Mouse (Mus musculus) midbrain, embryonic 16.5 days (tissue): ENCODE measurements around the gene Olig3. TPM values are rescaled to one million over a fixed set of nuclear protein-coding genes. Genes with fewer than 3 reads are reported as not detected.

Experiments
- ATAC-seq: fragments of 200-750 bp; cut with Nextera tagmentation; 2 replicates; pipeline ENCODE4 v1.8.0; 2017; ENCODE audit warnings: moderate TSS enrichment
- H3K27ac ChIP-seq: fragments of 300-500 bp; sonication (generic); 2 replicates; pipeline ENCODE4 v1.5.1; 2014; ENCODE audit warnings: mild to moderate bottlenecking, low read length, mixed read lengths
- H3K27me3 ChIP-seq: fragments of 300-500 bp; sonication (generic); 2 replicates; pipeline ENCODE4 v1.6.1; 2014; ENCODE audit warnings: low read depth, low read length, mixed read lengths; ENCODE audit not compliant: control insufficient read depth, insufficient read depth
- H3K36me3 ChIP-seq: fragments of 300-500 bp; sonication (generic); 2 replicates; pipeline ENCODE4 v1.6.1; 2014; ENCODE audit warnings: mild to moderate bottlenecking, low read length, moderate library complexity, mixed read lengths; ENCODE audit not compliant: control insufficient read depth, insufficient read depth
- H3K4me1 ChIP-seq: fragments of 300-500 bp; sonication (generic); 2 replicates; pipeline ENCODE4 v1.6.1; 2014; ENCODE audit warnings: mild to moderate bottlenecking, low read length, mixed read lengths; ENCODE audit not compliant: control insufficient read depth, insufficient read depth
- H3K4me2 ChIP-seq: fragments of 300-500 bp; sonication (generic); 2 replicates; pipeline ENCODE4 v1.6.1; 2014; ENCODE audit warnings: mild to moderate bottlenecking, low read length, mixed read lengths
- H3K4me3 ChIP-seq: fragments of 300-500 bp; sonication (generic); 2 replicates; pipeline ENCODE4 v1.5.1; 2014; ENCODE audit warnings: low read depth, mild to moderate bottlenecking, low read length, moderate library complexity, mixed read lengths
- H3K9ac ChIP-seq: fragments of 300-500 bp; sonication (generic); 2 replicates; pipeline ENCODE4 v1.6.1; 2014; ENCODE audit warnings: low read depth, low read length, mixed read lengths
- H3K9me3 ChIP-seq: fragments of 300-500 bp; sonication (generic); replicated peaks from 2 replicates; pipeline ENCODE4 v1.6.1; 2014; ENCODE audit warnings: mild to moderate bottlenecking, low read length, mixed read lengths; ENCODE audit not compliant: control insufficient read depth, poor library complexity, severe bottlenecking
- WGBS: fragments of 180-500 bp; shearing (Covaris S2); extraction: QIAGEN DNeasy Blood & Tissue Kit; methylation state at CpG from one replicate; pipeline ENCODE4 v1.1.7; 2014; 5-methylcytosine and 5-hydroxymethylcytosine counted together
- polyA plus RNA-seq: library from polyadenylated mRNA; unstranded; fragments of >200 nt; fragmentation: Nextera tagmentation; extraction: Ambion mirVana; gene quantifications from 2 replicates; pipeline ENCODE4 v1.2.1, GENCODE M21; 2015

The Olig3 gene
- polyA plus RNA-seq, 1 experiment from 2014 or later = 1.3 TPM

DNA sequence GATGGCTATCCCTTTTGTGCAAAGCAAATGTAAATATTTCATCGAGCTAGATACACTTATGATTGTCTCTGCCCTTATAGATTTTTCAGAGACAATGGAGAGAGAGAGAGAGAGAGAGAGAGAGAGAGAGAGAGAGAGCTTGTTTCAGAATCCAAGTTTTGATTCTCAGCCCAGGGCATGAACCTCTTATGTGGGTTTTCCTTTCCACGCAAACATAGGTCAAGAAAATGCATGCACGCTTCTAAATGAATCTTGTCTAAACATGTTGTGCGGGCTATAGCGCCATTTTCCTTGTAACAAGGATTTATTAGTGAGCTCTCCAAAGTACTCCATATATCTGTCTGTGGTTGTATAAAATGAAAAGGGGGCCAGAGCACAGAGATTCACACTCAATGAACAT lies 1.5 kb downstream of the Olig3 start:
- Histone ChIP-seq H3K4me2 (no peak overlapping the region), H3K9me3 (no peaks in the 10 kb centered on the region), H3K36me3 (no peaks in the 10 kb centered on the region), H3K4me1 (peaks cover 12% of the 10 kb centered on the region; the same call in 1 of the 2 replicates), H3K9ac (no peak overlapping the region), H3K27me3 (peaks cover 76% of the 10 kb centered on the region), H3K4me3 (no peak overlapping the region; the same call in 1 of the 2 replicates), H3K27ac (no peak overlapping the region)
- WGBS = 16% methylated on average over 5 of the region's 5 CpGs
- ATAC-seq = no peak

DNA sequence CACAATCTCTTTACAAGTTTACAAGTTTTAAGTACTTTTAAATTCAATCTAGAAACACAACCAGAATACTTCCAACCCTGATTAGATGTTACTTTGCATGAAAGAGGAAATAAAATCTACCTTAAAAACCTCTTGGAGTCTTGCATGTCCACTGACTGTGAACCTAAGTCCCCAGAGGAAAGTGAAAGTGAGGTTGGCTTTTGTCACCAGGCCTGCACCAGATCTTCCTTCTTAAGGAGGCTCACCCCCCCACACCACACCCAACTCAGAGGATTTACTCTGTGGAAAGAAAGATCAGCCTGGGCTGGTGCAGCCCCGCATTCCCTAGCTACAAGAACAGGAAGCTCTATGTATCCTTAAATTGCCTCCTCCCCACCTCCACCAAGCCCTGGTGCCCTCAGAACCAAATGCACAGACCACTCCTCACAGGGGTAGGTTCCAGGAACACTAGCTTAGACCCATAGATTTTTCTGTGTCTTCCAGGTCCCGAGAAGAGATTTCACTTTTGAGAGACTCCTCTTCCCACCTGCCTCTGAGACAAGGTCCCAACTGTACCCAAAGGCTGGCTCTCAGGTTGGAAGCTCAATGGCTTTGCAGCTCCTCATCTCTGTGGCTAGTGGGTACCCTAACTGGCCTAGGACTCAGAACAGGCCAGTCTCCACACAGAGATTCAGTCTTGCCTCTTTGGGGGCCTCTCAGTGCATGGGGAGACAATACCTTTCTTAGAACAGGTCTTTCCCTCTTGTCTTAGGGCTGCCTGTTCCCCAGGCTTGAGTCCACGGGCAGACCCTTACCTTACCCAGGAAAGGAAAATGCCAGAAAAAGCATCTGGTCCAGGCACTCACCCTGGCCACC lies 4.3 kb downstream of the Olig3 start:
- no peak for ATAC-seq
- Histone ChIP-seq H3K9ac (no peak overlapping the region), H3K4me3 (no peak overlapping the region), H3K4me1 (peaks cover 14% of the 10 kb centered on the region; the same call in 1 of the 2 replicates), H3K4me2 (no peak overlapping the region), H3K27ac (no peak overlapping the region), H3K9me3 (no peaks in the 10 kb centered on the region), H3K36me3 (no peaks in the 10 kb centered on the region), H3K27me3 (peaks cover 64% of the 10 kb centered on the region)
- 10% methylated on average over 3 of the region's 3 CpGs for WGBS

DNA sequence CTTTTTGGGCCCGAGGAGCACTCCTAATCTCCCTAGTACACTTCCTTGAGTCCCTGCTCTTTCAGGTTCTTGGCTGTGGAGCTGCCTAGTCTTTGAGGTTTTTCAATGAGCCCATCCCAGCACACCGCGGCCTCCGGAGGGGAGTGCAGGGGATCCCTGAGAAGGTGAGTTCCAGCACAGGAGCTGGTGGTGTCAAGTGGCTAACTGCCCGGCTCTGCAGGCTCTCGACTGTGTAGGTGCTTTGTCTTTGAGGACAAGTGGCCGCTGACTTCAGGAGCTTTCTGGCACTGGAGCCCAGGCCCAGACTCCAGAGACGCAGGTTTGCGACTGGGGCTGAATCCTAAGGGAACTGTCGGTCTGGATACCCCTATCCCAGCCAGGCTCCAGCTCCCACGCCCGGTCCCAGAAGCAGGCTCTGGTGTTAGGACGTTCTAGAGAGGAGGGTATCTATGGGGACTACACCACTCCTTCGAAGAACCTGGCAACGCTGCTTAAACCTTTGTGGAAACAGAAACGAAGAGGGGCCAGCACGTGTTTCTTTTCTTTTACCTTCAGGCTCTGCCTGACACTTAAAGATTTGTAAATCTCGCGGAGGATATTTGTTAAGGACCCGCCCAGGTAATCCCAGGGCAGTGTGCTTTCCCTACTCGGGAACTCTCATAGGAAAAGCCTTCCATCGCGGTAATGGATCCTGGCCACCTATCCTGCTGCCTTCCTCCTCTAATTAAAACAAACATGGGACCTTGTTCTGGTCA lies 5.4 kb downstream of the Olig3 start:
- Histone ChIP-seq H3K4me2 (no peak overlapping the region), H3K9me3 (no peaks in the 10 kb centered on the region), H3K4me1 (peaks cover 11% of the 10 kb centered on the region; the same call in 1 of the 2 replicates), H3K9ac (no peak overlapping the region), H3K27me3 (peaks cover 58% of the 10 kb centered on the region), H3K36me3 (no peaks in the 10 kb centered on the region), H3K4me3 (no peak overlapping the region), H3K27ac (no peak overlapping the region)
- WGBS = 4% methylated on average over 23 of the region's 23 CpGs
- no peak for ATAC-seq

DNA sequence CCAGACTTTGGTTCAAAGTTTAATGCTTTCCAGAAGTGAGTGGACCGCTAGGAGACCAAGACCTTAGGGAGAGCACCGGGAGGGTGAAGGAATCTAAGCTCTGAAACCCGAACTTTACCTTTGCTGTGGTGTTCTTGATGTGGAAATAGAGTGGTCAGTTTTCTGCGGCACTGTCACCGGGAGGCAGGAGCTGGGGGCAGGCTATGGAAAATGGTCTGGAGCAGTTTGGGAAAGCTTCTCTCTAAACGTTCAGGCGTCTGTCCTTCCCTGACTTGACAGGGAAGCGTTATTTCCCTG lies 5.9 kb downstream of the Olig3 start:
- no peak overlapping the region for H3K27ac ChIP-seq
- WGBS = 2% methylated on average over 8 of the region's 8 CpGs
- H3K4me1 ChIP-seq = peaks cover 6% of the 10 kb centered on the region; the same call in 1 of the 2 replicates
- H3K4me2 ChIP-seq = no peak overlapping the region
- no peaks in the 10 kb centered on the region for H3K9me3 ChIP-seq
- ATAC-seq = no peak
- no peak overlapping the region for H3K9ac ChIP-seq
- no peak overlapping the region for H3K4me3 ChIP-seq
- H3K27me3 ChIP-seq = peaks cover 55% of the 10 kb centered on the region
- H3K36me3 ChIP-seq = no peaks in the 10 kb centered on the region

DNA sequence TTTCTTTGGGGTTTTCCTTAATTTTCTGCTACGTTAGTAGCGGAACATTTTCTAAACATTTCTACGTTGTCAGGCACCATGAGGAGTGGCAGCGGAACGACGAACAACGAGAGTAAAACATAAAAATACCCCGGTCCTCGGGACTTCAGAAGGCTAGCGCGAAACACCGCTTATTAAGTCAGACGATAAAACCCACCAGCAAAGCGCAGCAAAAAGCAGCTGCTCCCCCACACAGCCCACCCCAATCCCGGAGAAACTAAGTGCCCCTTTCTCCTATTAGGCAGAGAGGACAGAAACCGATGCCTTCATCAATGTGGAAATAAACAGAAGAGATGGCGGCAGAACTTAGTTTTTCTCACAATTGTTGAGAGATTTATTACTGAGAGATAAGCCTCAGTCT lies 6.5 kb downstream of the Olig3 start:
- Histone ChIP-seq H3K27me3 (peaks cover 53% of the 10 kb centered on the region), H3K4me2 (peak overlapping the region; percentile 21), H3K27ac (no peak overlapping the region), H3K9me3 (no peaks in the 10 kb centered on the region), H3K4me1 (peaks cover 5% of the 10 kb centered on the region; the same call in 1 of the 2 replicates), H3K36me3 (no peaks in the 10 kb centered on the region), H3K9ac (no peak overlapping the region), H3K4me3 (peak overlapping the region; percentile 8; the same call in 1 of the 2 replicates)
- 2% methylated on average over 17 of the region's 17 CpGs for WGBS
- no peak for ATAC-seq

DNA sequence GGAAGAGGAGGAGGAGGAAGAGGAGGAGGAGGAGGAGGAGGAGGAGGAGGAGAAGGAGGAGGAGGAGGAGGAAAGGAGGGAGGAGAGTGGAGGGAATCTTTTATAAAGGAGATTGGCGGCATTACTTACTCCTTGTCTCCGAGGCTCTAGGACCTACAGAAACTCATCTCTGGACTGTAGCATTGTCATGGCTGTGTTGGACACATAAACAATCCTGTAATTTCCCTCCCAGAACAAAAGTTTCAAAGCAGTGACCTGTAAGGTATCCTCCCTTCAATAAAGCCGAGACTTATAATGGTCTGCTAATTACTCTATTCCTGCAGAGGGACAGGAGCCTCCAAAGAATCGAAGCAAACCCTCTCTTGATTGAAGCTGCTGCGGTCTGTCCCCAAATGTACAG lies 7.0 kb downstream of the Olig3 start:
- Histone ChIP-seq H3K9ac (no peak overlapping the region), H3K4me1 (peaks cover 5% of the 10 kb centered on the region; the same call in 1 of the 2 replicates), H3K4me3 (no peak overlapping the region), H3K27ac (no peak overlapping the region), H3K4me2 (no peak overlapping the region), H3K9me3 (no peaks in the 10 kb centered on the region), H3K27me3 (peaks cover 50% of the 10 kb centered on the region), H3K36me3 (no peaks in the 10 kb centered on the region)
- ATAC-seq = no peak
- WGBS = 7% methylated on average over 5 of the region's 5 CpGs

DNA sequence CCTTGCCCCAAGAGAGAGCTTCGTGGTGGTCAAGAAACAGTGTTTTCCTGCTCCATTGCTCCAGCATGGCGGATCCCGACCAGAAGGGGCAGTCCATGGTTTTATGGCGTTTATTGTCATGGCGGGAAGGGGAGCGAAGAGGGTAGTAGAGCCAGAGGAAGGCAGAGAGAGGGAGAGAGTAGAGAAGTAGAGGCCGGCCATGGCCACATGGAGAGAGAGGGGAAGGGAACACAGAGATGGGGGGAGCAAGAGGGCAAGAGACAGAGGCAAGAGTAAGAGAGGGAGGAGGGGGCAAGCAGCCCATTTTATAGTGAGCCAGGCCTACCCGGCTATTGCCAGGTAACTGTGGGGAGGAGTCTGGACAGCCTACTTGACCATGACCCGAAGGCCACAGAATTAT lies 12.8 kb downstream of the Olig3 start:
- Histone ChIP-seq H3K9me3 (no peaks in the 10 kb centered on the region), H3K27ac (no peak overlapping the region), H3K4me3 (no peak overlapping the region), H3K36me3 (no peaks in the 10 kb centered on the region), H3K4me1 (no peaks in the 10 kb centered on the region), H3K9ac (no peak overlapping the region), H3K27me3 (peaks cover 13% of the 10 kb centered on the region), H3K4me2 (no peak overlapping the region)
- 90% methylated on average over 9 of the region's 9 CpGs for WGBS
- ATAC-seq = no peak

DNA sequence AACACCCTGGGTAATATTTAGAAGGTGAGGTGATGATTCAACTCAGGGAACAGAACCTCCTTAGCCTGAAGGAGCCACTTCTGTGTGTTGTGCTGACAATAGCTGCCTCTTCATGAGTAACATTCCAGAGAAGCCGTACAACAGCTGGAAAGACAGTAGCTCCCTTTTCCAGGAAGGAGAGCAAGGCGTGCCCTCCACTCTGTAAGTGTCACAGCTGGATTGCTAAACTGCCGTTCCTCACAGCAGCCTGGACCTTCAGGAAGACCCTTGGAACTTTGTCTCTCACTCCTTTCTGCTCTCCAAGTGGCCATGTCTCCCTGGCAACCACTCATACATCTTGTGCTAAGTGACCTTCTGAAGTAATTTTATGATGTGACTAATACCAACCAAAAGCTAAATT lies 13.8 kb downstream of the Olig3 start:
- no peaks in the 10 kb centered on the region for H3K4me1 ChIP-seq
- no peak overlapping the region for H3K4me2 ChIP-seq
- no peak overlapping the region for H3K9ac ChIP-seq
- no peak overlapping the region for H3K27ac ChIP-seq
- H3K4me3 ChIP-seq = no peak overlapping the region
- no peak for ATAC-seq
- WGBS = 67% methylated on average over 3 of the region's 3 CpGs
- peaks cover 6% of the 10 kb centered on the region for H3K27me3 ChIP-seq
- no peaks in the 10 kb centered on the region for H3K9me3 ChIP-seq
- no peaks in the 10 kb centered on the region for H3K36me3 ChIP-seq

DNA sequence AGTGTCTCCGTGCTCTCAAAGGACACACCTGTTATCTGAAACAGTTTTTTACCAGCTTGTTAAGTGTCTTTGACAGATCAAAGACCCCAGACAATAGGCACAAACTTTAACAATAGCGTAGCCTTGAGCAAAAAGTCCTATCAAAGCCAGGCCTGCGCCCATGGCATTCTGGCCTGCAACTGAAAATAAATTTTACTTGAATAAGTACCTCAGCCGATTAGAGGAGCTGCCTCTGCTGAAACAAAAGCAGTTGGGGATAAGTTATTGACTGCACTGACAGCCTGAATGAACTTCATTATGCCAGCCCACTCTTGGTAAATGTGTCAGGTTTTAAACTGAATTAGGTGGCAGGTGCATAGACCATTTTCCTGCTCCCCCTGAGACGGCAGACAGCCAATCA lies 15.9 kb downstream of the Olig3 start:
- 27% methylated on average over 5 of the region's 5 CpGs for WGBS
- Histone ChIP-seq H3K9me3 (no peaks in the 10 kb centered on the region), H3K4me1 (no peaks in the 10 kb centered on the region), H3K36me3 (no peaks in the 10 kb centered on the region), H3K27me3 (no peaks in the 10 kb centered on the region), H3K4me3 (no peak overlapping the region), H3K9ac (no peak overlapping the region), H3K27ac (no peak overlapping the region), H3K4me2 (no peak overlapping the region)
- no peak for ATAC-seq
